Mouse (Mus musculus): ENCODE data around the gene Slc39a11. TPM values are rescaled to one million over a fixed set of nuclear protein-coding genes. Genes with fewer than 3 reads are reported as not detected.

Gene Slc39a11
- total RNA-seq, 2 experiments from 2014 or later: 12.4 to 13.3 TPM

GRCm38 (mm10) chr11:113209220-113209878 lies 440.5 kb downstream of the Slc39a11 start:
- no peak for DNase-seq (ENCODE audit: extremely low spot score in 1 of 2, low spot score in 2 of 2)
- intact Hi-C loops (cut with DNase I): no loop called here
- H3K4me3 ChIP-seq: no peak overlapping the region
- TF ChIP-seq CTCF (IDR thresholded peaks at IDR 0.05): no peak
- H3K27ac ChIP-seq: no peak overlapping the region

DNA sequence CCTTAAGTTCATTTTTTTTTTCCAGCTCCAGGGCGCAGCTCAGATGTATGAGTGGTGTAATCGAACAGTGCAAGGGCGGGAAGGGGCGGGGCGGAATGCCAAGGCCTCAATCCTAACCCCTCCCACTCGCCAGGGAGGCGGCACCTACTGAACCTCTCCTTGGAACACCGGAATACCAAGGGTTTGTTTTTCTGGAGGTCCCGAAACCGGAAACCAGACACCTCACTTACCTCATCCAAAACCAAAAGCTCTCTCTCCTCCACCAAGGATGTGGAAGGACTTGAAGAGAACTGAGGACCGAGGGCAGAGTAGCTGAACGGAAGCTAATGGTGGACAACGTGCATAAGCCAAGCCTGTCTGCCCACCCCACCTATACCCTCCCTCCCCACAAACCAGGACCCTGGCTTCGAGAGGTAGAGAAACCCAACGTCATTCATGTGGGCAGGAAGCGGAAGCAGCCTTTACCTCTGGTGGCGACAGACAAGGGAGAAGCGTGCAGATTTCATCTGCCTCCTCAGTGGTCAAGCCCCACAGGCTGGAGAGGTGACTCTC lies 441.3 kb downstream of the Slc39a11 start:
- TF ChIP-seq CTCF (IDR thresholded peaks at IDR 0.05): no peak

GRCm38 (mm10) chr11:113207966-113208365 lies 441.9 kb downstream of the Slc39a11 start:
- no peak for DNase-seq (ENCODE audit: extremely low spot score in 1 of 2, low spot score in 2 of 2)
- Histone ChIP-seq H3K27ac (no peak overlapping the region), H3K4me3 (no peak overlapping the region)
- TF ChIP-seq CTCF (IDR thresholded peaks at IDR 0.05): no peak
- intact Hi-C loops (cut with DNase I): no loop called here

More for the DNA sequence above, 441.3 kb downstream of the Slc39a11 start:
- Histone ChIP-seq H3K4me3 (no peak overlapping the region), H3K27ac (no peak overlapping the region)
- DNase-seq (ENCODE audit: extremely low spot score in 1 of 2, low spot score in 2 of 2): no peak
- intact Hi-C loops (cut with DNase I): no loop called here

DNA sequence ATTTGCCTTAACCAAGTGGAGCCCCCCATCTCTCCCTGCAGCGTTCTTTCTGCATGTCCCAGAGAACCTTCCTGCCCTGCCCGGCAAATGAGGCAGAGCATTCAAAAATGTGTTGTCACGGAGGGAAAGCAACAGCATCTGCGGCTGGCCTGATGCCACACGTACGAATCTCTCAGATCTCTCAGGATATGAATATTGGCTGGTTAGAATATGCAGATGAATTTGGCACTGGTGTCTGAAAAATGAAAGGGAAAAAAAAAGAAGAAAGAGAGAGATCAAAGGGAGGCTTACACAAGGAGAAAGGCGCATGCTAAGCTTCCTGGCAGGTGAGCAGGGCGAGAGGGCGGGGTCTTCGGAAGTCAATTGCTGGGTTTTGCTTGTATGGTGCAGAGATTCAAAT lies 443.8 kb downstream of the Slc39a11 start:
- no peak for DNase-seq (ENCODE audit: extremely low spot score in 1 of 2, low spot score in 2 of 2)
- no peak for TF ChIP-seq CTCF (IDR thresholded peaks at IDR 0.05)
- no peak overlapping the region for H3K27ac ChIP-seq
- H3K4me3 ChIP-seq: no peak overlapping the region
- intact Hi-C loops (cut with DNase I): no loop called here

GRCm38 (mm10) chr11:113203008-113203407 lies 446.9 kb downstream of the Slc39a11 start:
- no peak for TF ChIP-seq CTCF (IDR thresholded peaks at IDR 0.05)
- DNase-seq (ENCODE audit: extremely low spot score in 1 of 2, low spot score in 2 of 2): no peak
- no peak overlapping the region for H3K4me3 ChIP-seq
- no peak overlapping the region for H3K27ac ChIP-seq
- intact Hi-C loops (cut with DNase I): no loop called here

DNA sequence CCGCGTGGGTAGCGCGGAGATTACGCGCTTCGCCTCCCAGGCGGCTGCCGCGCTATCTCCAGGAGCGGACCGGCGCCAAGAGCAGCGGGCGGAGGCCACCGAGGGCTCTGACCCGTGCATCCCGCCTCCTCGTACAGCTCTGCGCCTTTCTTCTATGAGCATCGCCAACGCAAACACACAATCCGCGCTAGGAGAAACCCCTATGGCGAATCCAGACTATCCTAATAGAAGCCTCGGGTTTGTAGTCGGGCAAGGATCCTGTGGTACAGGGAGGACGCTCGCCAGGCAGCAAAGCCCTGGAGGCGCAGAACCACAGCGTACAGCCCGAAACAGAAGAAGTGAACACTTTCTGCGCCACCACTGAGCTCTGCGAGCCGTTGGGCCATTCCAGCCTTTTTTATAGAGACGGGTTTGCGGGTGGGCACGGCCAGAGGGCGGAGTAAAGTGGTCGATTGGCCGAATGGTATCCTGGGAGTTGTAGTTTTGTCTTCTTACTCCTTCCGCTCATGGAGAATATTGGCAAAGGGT lies 448.3 kb downstream of the Slc39a11 start:
- peak; percentile 89 to 93 for DNase-seq (ENCODE audit: extremely low spot score in 1 of 2, low spot score in 2 of 2)
- intact Hi-C loops (cut with DNase I): loop anchor here (2.0 kb wide), 1 partner anchor 25 kb away; no protein-coding TSS in a partner anchor
- TF ChIP-seq CTCF (IDR thresholded peaks at IDR 0.05): no peak
- Histone ChIP-seq H3K4me3 (peak overlapping the region; percentile 75), H3K27ac (peak overlapping the region; percentile 97)

DNA sequence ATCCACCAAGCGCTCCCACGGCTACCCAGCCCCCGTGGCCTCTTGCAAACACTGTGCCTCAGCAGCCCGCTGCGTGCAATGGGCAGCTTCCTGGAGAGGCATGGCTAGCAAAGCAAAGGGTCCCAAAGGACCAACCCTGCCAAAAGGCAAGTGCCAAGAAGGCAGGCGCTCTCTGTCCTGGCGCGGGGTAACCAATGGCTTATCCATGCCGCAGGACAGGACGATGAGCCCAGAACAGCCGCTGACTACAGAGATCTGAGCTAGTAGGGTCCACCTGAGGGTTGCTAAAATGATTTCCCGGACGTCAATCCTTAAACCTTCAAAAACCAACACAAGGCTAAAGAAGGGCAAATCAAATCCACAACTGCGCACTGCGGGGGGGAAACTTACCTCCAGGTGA lies 449.0 kb downstream of the Slc39a11 start:
- intact Hi-C loops (cut with DNase I): loop anchor here (2.0 kb wide), 1 partner anchor 24 kb away; no protein-coding TSS in a partner anchor
- peak overlapping the region; percentile 75 for H3K4me3 ChIP-seq
- peak overlapping the region; percentile 97 for H3K27ac ChIP-seq
- TF ChIP-seq CTCF (IDR thresholded peaks at IDR 0.05): no peak
- DNase-seq (ENCODE audit: extremely low spot score in 1 of 2, low spot score in 2 of 2): no peak

- Histone ChIP-seq H3K4me3 (no peak overlapping the region), H3K27ac (no peak overlapping the region)
- no peak for TF ChIP-seq CTCF (IDR thresholded peaks at IDR 0.05)
- DNase-seq (ENCODE audit: extremely low spot score in 1 of 2, low spot score in 2 of 2): no peak
- intact Hi-C loops (cut with DNase I): loop anchor here (10.0 kb wide), 1 partner anchor 616 kb away; no protein-coding TSS in a partner anchor
These were observed 451.3 kb downstream of the Slc39a11 start for GRCm38 (mm10) chr11:113198586-113198985.

- TF ChIP-seq CTCF (IDR thresholded peaks at IDR 0.05): no peak
- intact Hi-C loops (cut with DNase I): loop anchor here (10.0 kb wide), 1 partner anchor 617 kb away; no protein-coding TSS in a partner anchor
These were observed 452.3 kb downstream of the Slc39a11 start for GRCm38 (mm10) chr11:113197624-113198023.

GRCm38 (mm10) chr11:113196234-113197007 lies 453.5 kb downstream of the Slc39a11 start:
- no peak for DNase-seq (ENCODE audit: extremely low spot score in 1 of 2, low spot score in 2 of 2)
- H3K27ac ChIP-seq: no peak overlapping the region
- no peak overlapping the region for H3K4me3 ChIP-seq
- no peak for TF ChIP-seq CTCF (IDR thresholded peaks at IDR 0.05)
- intact Hi-C loops (cut with DNase I): loop anchor here (10.0 kb wide), 1 partner anchor 618 kb away; no protein-coding TSS in a partner anchor

More at GRCm38 (mm10) chr11:113197624-113198023, 452.3 kb downstream of the Slc39a11 start:
- H3K4me3 ChIP-seq: no peak overlapping the region
- H3K27ac ChIP-seq: no peak overlapping the region
- DNase-seq (ENCODE audit: extremely low spot score in 1 of 2, low spot score in 2 of 2): no peak

Other genes starting within 250 kb of the Slc39a11 start
- 10 to 100 TPM; 30.4 to 33.8 TPM for gene Sstr2, start 30.7 kb downstream of the Slc39a11 start, total RNA-seq (2021)
- 10 to 100 TPM; 50.3 to 52.3 TPM for gene Cog1, start 910 bp downstream of the Slc39a11 start, total RNA-seq (2021)
- 10 to 100 TPM; 31.2 to 31.4 TPM for gene Fam104a, start 34.1 kb upstream of the Slc39a11 start, total RNA-seq (2021)
- 10 to 100 TPM; 13.2 to 14.5 TPM for gene D11Wsu47e, start 34.3 kb upstream of the Slc39a11 start, total RNA-seq (2021)
- gene Cpsf4l, start 59.9 kb upstream of the Slc39a11 start, total RNA-seq (2021): not detected
- gene Cdc42ep4, start 101.8 kb upstream of the Slc39a11 start, total RNA-seq (2021): 10 to 100 TPM; 25.6 to 28.8 TPM